Mouse (Mus musculus) left cerebral cortex, postnatal 4 days (tissue): Measurements from ENCODE around the gene Iqcn. TPM values are rescaled to one million over a fixed set of nuclear protein-coding genes. Genes with fewer than 3 reads are reported as not detected.

ENCODE experiments used
- DNase-seq: peaks from one replicate; pipeline ENCODE4 v3.0.0-alpha.2; 2022
- intact Hi-C: fragments of 180-260 bp; cut with DNase I; formaldehyde crosslinking; loops from one replicate; pipeline ENCODE4 v1.15.1; 2025
- total RNA-seq, 2 experiments: library from RNA; stranded (reverse); gene quantifications; 2 replicates each; pipeline ENCODE4 v1.2.3; 2021

Gene Iqcn
- total RNA-seq, 2 experiments from 2014 or later, result 0.40 to 0.50 TPM

GRCm38 (mm10) chr8:70766571-70767440 is 63.5 kb downstream of the Iqcn start:
- no peak for DNase-seq
- intact Hi-C loops, result no loop called here

Other genes with a start within 250 kb of the Iqcn start
- 10 to 100 TPM; 26.3 to 28.7 TPM for gene Klhl26, start 226.5 kb upstream of the Iqcn start, total RNA-seq
- gene Tmem59l, start 216.1 kb upstream of the Iqcn start, total RNA-seq, result 10 to 100 TPM; 65.7 to 80.3 TPM
- gene Crlf1, start 210.3 kb upstream of the Iqcn start, total RNA-seq, result 10 to 100 TPM; 22.3 to 32.3 TPM
- 100 to 1,000 TPM; 109 to 116 TPM for gene Rex1bd, start 196.7 kb upstream of the Iqcn start, total RNA-seq
- gene Uba52, start 192.7 kb upstream of the Iqcn start, total RNA-seq, result 1,000 to 10,000 TPM; 1,115 to 1,131 TPM
- 100 to 1,000 TPM; 311 to 344 TPM for gene Fkbp8, start 175.7 kb upstream of the Iqcn start, total RNA-seq
- 10 to 100 TPM; 31.9 to 33.0 TPM for gene Kxd1, start 175.5 kb upstream of the Iqcn start, total RNA-seq
- 10 to 100 TPM; 17.7 to 20.0 TPM for gene Ell, start 164.0 kb upstream of the Iqcn start, total RNA-seq
- gene Isyna1, start 109.1 kb upstream of the Iqcn start, total RNA-seq, result 10 to 100 TPM; 87.9 to 88.5 TPM
- 100 to 1,000 TPM; 156 to 193 TPM for gene Ssbp4, start 94.6 kb upstream of the Iqcn start, total RNA-seq
- 1 to 10 TPM; 1.1 to 1.3 TPM for gene Lrrc25, start 87.3 kb upstream of the Iqcn start, total RNA-seq
- not detected for gene Gdf15, start 71.0 kb upstream of the Iqcn start, total RNA-seq
- 10 to 100 TPM; 29.7 to 30.5 TPM for gene Pgpep1, start 43.1 kb upstream of the Iqcn start, total RNA-seq
- gene Lsm4, start 30.2 kb upstream of the Iqcn start, total RNA-seq, result 10 to 100 TPM; 85.2 to 93.7 TPM
- gene Jund, start 4.5 kb upstream of the Iqcn start, total RNA-seq, result 100 to 1,000 TPM; 146 to 158 TPM
- gene Gm3336, start 15.1 kb downstream of the Iqcn start, total RNA-seq, result not detected
- under 1 TPM; 0.56 to 0.66 TPM for gene Pde4c, start 20.3 kb downstream of the Iqcn start, total RNA-seq
- 100 to 1,000 TPM; 414 to 476 TPM for gene Rab3a, start 51.2 kb downstream of the Iqcn start, total RNA-seq
- 10 to 100 TPM; 31.7 to 32.6 TPM for gene Mpv17l2, start 57.5 kb downstream of the Iqcn start, total RNA-seq
- 100 to 1,000 TPM; 187 to 198 TPM for gene Pik3r2, start 73.3 kb downstream of the Iqcn start, total RNA-seq
- gene Mast3, start 101.6 kb downstream of the Iqcn start, total RNA-seq, result 10 to 100 TPM; 78.2 to 86.3 TPM
- gene Il12rb1, start 105.0 kb downstream of the Iqcn start, total RNA-seq, result under 1 TPM; 0.20 to 0.22 TPM
- 10 to 100 TPM; 13.0 to 14.9 TPM for gene Arrdc2, start 136.3 kb downstream of the Iqcn start, total RNA-seq
- gene Kcnn1, start 159.8 kb downstream of the Iqcn start, total RNA-seq, result 10 to 100 TPM; 29.6 to 48.2 TPM
- 10 to 100 TPM; 86.2 to 89.3 TPM for gene Ccdc124, start 170.5 kb downstream of the Iqcn start, total RNA-seq
- 1 to 10 TPM; 4.4 to 4.5 TPM for gene Slc5a5, start 189.3 kb downstream of the Iqcn start, total RNA-seq
- gene Rpl18a, start 194.0 kb downstream of the Iqcn start, total RNA-seq, result 1,000 to 10,000 TPM in 1 of 2 experiments, 100 to 1,000 TPM in 1; 955 to 1,024 TPM
- gene Map1s, start 202.5 kb downstream of the Iqcn start, total RNA-seq, result 10 to 100 TPM; 79.8 to 84.0 TPM